Mouse (Mus musculus) neural tube, embryonic 10.5 days (tissue): Measurements from ENCODE around the gene Ostn.
"Not testable (repeated sequence)": the region's sequence is repeated elsewhere in the genome, so short reads cannot be mapped to it uniquely, and the experiment has no call there.

Source experiments
- DNase-seq: peaks from one replicate; pipeline ENCODE4 v3.0.0-alpha.2; 2017; ENCODE audit warnings: low spot score; ENCODE audit errors: extremely low spot score

Gene Ostn

DNA sequence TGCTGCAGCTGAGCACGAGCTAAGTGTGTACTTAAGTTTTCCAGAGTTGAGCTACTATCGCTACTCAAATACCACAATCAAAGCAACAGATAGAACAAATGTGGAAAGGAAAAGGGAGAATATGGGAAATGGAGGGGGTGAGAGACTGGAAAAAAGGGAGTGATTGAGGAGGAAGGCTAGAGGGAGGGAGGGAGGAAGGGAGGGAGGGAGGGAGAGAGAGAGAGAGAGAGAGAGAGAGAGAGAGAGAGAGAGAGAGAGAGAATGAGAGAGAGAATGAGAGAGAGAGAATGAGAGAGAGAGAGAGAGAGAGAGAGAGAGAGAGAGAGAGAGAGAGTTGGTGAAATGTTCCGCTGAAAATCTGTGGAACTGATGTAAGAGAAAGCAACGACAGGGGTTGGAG lies at the start of gene Ostn:
Gene Ostn (plus strand): TSS at position 301 of the 400 bp plus-strand sequence.
- not testable (repeated sequence) for DNase-seq

- no peak for DNase-seq
These were observed 38.5 kb upstream of the Ostn start for GRCm38 (mm10) chr16:27268748-27269147.

DNA sequence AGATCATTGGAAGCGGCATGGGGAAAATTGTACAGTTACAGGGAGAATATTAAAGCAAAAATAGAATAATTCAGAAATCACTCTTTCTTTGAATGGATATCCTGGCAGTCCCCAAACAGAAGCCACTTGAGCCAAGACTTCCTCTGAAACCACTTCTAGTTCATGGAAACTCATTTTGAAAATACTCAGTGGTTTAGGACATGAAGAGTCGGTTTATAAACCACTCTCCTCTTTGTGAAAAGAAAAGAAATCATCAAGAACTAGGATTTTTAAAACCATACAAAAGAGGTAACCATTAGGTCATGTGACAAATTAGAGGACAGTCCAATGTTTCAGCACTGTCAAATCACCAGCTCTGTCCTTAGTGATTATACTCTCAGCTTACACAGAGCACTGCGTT lies 19.9 kb upstream of the Ostn start:
- no peak for DNase-seq

DNA sequence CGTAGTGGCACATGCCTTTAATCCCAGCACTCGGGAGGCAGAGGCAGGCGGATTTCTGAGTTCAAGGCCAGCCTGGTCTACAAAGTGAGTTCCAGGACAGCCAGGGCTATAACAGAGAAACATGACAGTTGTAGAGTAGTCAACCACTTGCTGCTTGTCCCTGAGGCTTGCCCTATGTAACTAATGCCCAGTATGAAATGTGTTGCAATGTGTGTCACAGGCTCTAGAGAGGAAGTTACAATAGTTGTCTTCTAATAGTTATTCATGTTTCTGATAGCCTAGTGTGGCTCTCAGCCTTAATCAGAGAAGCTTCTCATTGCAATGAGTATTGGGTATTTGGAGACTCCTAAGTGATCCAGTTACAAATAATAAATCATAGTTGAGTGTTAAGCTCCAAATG lies 10.8 kb upstream of the Ostn start:
- no peak for DNase-seq

- DNase-seq: no peak
These were observed 10.4 kb upstream of the Ostn start for GRCm38 (mm10) chr16:27296929-27297328.

GRCm38 (mm10) chr16:27319099-27319498 lies 11.8 kb downstream of the Ostn start:
- no peak for DNase-seq

DNA sequence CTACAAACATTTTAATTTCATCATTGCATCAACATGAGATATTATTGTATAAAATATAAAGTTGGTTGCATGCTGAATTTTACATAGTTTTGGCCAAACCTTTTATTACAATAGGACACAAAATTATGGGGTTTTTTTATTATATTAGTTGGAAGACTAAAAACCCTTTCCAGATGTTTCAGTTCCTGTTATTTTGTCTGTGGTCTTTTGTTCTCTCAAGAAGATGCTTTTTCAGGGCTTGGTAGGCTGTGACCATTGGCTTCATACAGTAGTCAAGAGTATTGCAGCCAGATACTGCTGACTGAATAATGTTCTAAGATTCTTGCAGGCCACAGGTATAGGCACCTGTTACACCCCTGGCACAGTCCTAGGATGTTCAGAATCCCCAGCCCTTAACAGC lies 14.8 kb downstream of the Ostn start:
- no peak for DNase-seq

GRCm38 (mm10) chr16:27326463-27326862 lies 19.2 kb downstream of the Ostn start:
- no peak for DNase-seq

DNA sequence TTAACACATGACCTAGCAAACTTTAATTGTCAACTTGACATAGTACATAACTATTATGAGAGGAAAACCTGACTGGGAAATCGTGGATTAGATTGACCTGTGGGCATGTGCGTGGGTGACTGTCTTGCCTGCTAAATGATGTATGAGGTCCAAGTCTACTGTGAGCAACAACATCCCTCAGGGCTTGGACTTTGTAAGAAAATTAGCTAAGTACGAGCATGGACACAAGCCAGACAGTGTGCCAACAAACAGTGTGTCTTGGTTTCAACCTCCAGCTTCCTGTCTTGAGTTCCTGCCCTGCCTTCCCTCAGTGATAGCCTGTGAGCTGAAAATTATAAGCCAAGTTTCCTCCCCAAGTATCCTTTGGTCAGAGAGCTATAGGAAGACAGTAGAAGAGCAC lies 40.2 kb downstream of the Ostn start:
- no peak for DNase-seq

DNA sequence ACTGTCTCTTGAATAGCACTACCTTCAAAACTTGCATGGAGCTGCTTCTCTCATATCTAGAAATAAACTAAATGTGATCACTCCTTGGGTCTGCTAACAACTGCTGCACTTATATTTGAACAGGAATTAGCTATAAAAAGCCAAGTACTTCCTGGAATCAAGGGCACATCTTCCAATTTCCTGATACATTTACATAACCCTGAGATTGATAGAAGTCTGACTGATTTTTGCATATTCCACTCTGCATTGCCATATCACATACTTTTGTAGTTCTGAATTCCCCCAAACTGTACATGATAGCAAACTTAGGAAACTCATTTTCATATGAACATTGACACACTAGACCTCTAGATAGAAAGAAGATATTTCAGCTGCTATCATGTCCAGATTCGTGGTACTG lies 41.1 kb downstream of the Ostn start:
- DNase-seq: no peak

DNA sequence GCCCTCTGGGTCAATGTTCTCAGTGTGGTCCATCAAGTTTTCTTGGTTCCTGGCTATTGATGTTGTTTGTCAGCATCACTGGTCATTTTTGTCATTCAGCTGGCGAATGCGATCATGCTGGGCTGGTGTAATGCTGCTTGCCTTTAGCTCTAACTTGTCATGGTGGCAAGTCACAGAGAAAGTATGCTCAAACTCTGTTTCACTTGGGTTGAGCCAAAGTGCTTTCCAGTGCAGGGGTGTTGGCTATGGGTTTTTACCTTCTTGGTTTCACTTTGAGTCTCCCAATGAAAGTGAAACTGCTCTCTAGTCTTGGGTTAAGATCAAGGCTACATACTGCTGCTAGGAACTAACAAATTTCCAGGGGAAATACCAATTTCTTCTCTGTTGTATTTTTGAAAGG lies 41.9 kb downstream of the Ostn start:
- DNase-seq: no peak

DNA sequence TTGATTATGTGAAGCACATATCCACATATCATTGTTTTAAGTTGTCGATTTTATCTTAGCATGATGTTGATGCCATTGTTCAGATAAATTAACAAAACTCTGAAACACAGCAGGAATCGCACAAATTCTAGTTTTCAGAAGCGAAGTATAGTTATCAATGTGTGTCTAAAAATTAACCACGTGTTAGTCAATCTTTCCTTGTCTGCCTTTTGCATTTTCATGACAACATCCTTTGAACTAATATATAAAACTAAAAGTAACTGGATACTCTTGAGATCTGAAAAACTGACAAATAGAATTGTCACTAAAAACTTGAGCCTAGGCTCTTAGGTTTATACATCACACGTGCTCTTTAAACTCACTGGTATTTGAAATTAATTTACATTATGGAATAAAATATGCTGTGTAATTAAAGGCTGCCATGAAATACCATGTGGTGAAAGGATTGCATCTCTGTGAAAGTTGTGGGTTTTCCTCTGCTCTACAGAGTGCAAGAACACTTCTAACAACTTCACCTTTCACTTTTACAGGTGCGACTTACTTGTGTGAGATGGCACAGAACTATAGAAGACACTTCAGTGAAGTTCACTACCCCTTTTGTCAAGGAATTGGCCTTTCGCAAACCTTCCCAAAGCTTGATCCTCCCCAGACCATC lies 42.7 kb downstream of the Ostn start:
- no peak for DNase-seq

- no peak for DNase-seq
These were observed 47.2 kb downstream of the Ostn start for GRCm38 (mm10) chr16:27354464-27354863.

- no peak for DNase-seq
These were observed 52.8 kb downstream of the Ostn start for GRCm38 (mm10) chr16:27360059-27360458.

GRCm38 (mm10) chr16:27370191-27370590 lies 62.9 kb downstream of the Ostn start, which contains the start of gene Uts2b:
Gene Uts2b (minus strand): TSS chr16:27370239.
- no peak for DNase-seq

DNA sequence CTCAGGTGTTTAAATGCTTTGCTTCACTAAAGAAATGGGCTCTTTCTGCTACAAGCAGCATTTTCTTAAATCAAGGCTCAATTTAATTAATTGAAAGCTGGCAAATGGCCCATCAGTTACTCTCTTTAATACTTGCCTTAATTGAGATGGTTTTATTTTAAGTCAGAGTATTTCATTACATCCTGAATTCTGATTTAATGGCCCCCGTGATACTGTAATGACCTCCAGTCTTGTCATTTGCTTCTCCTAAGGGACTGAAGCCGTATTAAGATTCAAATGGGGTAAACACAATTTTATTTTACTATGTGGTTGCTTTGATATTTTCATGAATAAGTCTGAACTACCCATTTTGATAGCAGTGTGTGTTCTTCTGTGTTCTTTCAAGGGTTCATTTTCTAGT lies 63.4 kb downstream of the Ostn start:
- DNase-seq: no peak

GRCm38 (mm10) chr16:27374139-27374538 lies 66.8 kb downstream of the Ostn start:
- no peak for DNase-seq

GRCm38 (mm10) chr16:27375318-27375717 lies 68.0 kb downstream of the Ostn start:
- no peak for DNase-seq

- no peak for DNase-seq
These were observed 69.3 kb downstream of the Ostn start for GRCm38 (mm10) chr16:27376556-27376955.

GRCm38 (mm10) chr16:27382217-27382616 lies 74.9 kb downstream of the Ostn start:
- no peak for DNase-seq

- DNase-seq: no peak
These were observed 77.8 kb downstream of the Ostn start for GRCm38 (mm10) chr16:27384893-27385603.

DNA sequence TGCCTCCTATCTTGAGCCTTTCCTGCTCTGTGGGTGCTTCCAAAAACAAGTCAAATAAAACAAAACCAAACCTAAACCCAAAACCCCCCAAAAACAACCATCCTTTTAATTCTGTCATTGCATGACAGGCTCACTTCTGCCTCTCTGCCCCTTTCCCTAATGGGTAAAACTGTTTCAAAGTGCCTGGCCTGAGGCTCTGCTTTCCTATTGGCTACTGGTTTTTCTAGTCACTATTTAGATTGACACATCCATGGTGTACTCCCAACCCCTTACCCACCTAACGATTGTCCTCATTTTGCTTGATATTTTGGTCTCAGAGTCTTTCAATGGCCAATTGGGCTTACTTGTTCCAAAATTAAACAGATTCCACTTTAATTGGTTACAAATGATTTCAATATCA lies 78.4 kb downstream of the Ostn start:
- no peak for DNase-seq

GRCm38 (mm10) chr16:27386850-27387407 lies 79.6 kb downstream of the Ostn start:
- DNase-seq: no peak
